Mouse (Mus musculus): ENCODE data around the gene Tmem120a. TPM values are rescaled to one million over a fixed set of nuclear protein-coding genes. Genes with fewer than 3 reads are reported as not detected.

Gene Tmem120a
- total RNA-seq, 2 experiments from 2014 or later: 55.5 to 59.9 TPM

DNA sequence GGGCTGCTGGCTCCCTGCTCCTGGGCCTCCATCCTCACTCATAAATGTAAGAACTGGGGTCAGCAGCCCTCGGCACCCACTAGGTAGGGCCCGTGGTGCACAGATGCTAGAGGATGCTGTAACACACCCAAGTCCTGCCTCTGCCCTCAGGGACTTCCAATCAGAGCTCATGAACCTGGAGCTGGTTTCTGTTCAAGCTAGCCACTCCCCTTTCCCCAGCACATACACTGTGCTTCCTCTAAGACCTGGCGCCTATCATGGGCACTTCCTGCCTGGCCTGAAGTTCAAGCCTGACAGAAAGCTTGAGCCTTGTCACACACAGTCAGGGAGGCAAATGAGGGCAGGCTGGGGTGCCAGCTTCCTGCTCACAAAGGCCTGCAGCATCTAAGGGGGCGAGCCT lies 11.2 kb downstream of the Tmem120a start:
- no peak for DNase-seq

DNA sequence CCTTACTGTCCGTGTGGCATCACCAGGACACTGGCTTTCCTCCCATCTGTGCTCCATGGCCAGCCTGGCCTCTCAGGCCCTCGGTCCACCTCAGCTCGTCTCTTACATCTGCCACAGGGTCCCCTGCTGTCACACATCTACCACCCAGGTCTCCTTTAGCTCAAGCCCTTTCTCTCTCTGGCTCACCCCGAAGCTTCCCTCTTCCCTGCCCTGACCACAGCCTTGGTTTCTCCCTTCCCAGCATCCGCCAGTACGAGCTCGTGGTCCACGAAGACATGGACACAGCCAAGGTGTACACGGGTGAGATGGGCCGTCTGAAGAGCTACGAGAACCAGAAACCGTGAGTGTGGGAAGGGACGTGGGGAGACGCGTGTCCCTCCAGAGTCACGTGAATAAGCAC lies 12.9 kb downstream of the Tmem120a start:
- no peak for DNase-seq

- no peak for DNase-seq
Observed at GRCm38 (mm10) chr5:135730916-135731315, 13.3 kb downstream of the Tmem120a start.

DNA sequence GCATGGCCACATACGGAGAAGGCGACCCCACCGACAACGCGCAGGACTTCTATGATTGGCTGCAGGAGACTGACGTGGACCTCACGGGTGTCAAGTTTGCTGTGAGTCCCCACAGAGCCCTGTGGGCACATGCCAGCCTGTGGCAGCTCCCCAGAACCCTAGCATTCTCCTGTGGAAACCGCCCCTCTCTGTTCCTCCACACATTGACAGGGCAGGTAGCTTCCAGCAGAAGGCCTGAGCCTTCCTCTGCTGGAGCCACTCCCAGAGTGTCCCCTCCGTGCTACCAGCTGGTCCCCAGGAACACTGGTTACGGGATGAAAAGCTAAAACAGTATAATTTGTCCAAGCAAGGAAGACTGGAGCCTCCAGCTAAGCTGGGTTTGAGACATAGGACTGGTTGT lies 14.0 kb downstream of the Tmem120a start:
- no peak for DNase-seq

DNA sequence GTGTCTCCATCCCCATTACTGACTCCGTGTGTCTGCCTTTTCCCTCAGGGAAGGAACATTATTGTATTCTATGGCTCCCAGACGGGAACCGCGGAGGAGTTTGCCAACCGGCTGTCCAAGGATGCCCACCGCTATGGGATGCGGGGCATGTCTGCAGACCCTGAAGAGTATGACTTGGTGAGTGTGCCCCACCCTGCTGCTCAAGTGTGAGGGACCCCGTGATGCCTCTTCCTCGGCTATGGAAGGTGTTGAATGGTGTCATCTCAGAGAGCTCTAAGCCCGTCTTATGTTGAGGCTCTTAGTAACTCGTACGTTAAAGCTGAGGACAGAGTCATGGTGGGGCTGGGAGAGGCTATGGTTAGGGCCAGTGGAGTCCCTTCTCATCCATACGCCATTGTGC lies 14.9 kb downstream of the Tmem120a start:
- no peak for DNase-seq

- no peak for DNase-seq
Observed at GRCm38 (mm10) chr5:135728361-135728760, 15.9 kb downstream of the Tmem120a start.

DNA sequence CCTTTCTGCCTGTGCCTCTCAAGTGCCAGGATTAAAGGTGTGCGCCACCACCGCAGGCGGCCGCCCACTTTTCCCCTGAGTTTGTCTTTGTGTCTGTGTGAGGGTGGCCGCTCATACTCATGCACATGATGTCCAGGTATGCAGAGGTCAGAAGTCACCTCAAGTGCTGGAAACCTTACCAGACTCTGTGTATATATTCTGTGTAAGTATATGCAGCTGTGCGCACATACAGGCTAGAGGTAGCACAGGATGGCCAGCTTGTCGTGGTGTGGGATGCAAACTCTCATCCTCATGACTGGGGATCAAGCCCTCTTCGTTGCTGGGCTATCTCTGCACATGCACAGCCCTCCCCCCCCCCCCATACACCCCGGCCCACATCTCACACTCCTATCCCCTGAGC lies 16.4 kb downstream of the Tmem120a start:
- no peak for DNase-seq

DNA sequence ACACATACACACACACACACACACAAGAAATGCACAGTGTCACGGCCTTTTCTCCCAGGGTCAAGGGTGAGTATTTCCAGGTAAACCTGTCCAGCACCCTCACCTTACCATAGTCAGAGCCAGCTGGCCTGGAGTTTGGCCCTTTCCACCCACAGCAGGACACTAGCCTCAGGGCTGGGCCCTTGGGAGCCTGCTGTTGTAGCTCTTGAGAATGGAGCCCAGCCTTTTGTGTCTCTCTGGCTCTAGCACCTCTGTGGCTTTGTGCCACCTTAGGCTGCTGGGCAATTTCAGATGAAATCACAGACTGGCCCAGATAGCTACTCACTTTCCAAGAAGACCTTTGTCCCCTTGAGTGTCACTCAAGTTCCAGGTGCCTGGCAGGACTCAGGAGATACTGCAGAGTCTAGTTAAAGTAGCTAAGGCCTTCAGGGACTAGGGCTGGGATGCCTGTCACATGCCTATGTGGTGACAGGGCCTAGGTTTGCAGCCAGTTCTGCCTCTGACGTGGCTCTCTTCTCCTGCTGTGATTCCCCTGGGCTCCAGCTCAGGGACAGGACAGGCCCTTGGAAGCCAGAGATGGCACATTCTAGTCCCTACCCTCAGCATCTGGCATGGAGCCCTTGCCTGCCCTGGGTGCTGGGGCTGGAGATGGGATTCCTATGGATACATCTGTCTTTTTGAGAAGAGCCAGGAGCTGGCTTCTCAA lies 17.5 kb downstream of the Tmem120a start:
- DNase-seq: peak; percentile 80 to 83

- peak in 1 of 2 experiments; percentile 12 for DNase-seq
Observed at GRCm38 (mm10) chr5:135725991-135726390, 18.3 kb downstream of the Tmem120a start.

- no peak for DNase-seq
Observed at GRCm38 (mm10) chr5:135725391-135725841, 18.8 kb downstream of the Tmem120a start.

DNA sequence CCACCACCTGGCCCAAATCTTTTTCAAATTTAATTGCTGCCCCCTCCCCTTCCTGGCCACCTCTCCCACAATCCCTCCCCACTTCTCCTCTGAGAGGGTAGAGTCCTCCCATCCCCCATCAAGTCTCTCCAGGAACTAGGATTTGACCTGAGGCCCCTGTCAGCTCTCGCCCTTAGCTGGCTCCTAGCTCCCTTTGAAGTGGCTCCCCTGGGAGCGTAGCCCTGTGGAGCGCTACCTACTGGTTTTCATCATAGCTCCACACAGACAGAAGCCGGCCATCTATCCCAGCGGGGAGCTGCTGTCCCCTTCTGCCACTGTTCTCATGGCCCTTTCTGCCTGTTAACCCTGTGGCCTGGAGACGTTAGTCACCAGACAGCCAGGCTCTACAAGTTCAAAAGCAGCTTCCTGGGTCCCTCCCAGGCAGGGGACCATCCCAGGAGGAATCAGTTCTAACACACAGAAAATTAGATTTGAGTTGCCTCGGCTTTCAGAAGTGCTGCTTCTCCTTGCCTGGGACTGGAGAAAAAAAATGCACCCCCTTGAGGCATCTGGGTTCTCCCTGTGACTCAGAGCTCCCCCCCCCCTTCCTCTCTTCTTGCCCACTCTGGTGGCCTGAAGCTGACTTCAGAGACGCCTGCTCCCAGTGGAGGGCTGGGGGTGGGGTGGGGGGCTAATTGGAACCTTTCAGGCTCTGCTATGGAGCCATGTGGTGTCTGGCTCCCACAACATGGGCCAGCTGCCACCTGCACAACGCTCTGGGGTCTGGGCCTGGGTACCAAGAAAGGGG lies 19.5 kb downstream of the Tmem120a start:
- DNase-seq: peak in 1 of 2 experiments; percentile 57

- DNase-seq: no peak
Observed at GRCm38 (mm10) chr5:135723165-135723751, 21.0 kb downstream of the Tmem120a start.

GRCm38 (mm10) chr5:135722121-135722520 lies 22.1 kb downstream of the Tmem120a start:
- peak; percentile 85 to 88 for DNase-seq

DNA sequence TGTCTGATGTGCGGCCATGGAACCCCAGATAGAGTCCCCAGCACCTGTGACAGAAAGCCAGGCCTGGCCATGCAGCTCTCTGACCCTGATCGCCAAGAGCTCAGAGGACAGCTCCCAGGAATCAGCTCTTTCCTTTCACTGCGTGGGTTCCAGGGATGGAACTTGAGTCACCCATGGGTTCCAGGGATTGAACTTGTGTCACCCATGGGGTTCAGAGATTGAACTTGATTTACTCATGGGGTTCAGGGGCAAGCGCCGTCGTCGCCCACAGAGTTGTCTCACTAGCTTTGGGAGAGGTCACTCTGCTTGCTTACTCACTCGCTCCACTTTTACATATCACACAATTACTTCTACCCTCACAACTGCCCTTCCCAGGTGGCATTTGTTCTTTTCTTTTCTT lies 23.2 kb downstream of the Tmem120a start:
- DNase-seq: no peak

- DNase-seq: no peak
Observed at GRCm38 (mm10) chr5:135720121-135720520, 24.1 kb downstream of the Tmem120a start.

GRCm38 (mm10) chr5:135719586-135720120 lies 24.6 kb downstream of the Tmem120a start:
- DNase-seq: no peak

DNA sequence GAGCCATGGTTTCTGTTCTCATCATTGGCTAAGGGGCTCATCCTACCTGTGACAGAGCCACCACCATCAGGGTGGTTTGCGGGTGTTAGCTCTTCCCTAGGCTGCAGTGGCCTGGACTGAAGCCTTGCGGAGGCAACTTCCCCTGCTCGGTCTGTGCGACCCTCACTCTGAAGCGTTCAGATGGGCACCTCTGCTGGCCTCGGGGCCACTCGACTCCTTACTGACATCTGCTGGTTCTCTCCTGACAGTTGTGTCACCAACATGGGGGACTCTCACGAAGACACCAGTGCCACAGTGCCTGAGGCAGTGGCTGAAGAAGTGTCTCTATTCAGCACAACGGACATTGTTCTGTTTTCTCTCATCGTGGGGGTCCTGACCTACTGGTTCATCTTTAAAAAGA lies 28.6 kb downstream of the Tmem120a start:
- no peak for DNase-seq

DNA sequence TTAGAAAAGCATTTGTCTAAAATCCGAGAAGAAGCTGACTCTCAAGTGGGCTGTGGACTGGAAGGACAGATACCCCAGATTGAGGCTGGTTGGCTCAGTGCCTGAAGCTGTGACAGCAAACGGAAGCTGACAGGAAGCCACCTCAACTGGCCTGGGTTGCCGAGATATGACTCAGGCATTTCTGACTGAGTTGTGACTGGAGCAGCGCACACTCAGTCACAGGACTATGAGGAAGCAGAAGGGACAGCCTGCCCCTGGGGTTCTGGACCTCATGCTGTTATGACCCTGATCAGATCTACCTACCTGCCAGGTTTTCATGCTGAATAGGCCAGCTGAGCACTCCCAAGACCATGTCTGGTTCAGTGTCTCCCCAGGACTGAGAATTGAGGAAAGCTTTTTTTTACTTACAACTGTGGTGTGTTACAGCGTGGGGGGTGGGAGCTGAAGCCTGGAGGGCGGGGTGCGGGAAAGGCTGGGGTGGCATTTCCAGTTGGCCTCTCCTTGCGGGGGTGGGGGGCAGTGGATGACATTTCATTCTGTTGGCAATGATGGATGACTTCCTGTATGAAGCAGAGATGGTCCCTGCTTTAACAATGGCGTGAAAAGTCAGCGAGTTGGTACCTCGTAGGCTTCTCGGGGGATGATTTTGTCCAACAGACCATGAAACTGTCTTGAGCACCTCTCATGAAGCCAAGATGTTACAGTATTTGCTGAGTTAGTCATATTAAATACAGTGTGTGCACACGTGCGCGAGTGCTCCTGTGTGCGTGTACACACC lies 30.6 kb downstream of the Tmem120a start:
- peak; percentile 89 to 90 for DNase-seq

DNA sequence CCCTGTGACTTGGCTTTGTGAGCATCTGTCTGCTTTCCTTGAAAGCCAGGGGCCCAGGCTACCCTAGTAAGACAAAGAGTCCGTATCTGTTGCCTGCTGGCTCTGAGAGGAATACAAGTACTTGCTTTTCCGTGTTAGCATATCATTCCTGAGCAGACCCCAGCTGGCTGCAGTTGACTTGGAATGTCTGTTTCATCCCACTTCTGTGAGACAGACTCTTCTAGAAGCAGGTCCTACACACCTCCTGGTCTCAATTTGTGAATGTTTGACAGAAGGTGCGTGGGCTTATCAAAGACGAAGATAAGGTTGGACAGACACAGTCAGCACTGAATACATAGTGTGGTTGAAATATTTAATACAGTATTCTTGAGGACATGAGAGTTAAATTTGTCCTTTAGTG lies 31.4 kb downstream of the Tmem120a start:
- DNase-seq: no peak

GRCm38 (mm10) chr5:135711582-135712355 lies 32.5 kb downstream of the Tmem120a start:
- no peak for DNase-seq

- DNase-seq: peak; percentile 76 to 79
Observed at GRCm38 (mm10) chr5:135710599-135711214, 33.5 kb downstream of the Tmem120a start.

Data from adrenal gland, postnatal 36 days (tissue).